Mouse (Mus musculus): Measurements from ENCODE around the gene Stra8. TPM values are rescaled to one million over a fixed set of nuclear protein-coding genes. Genes with fewer than 3 reads are reported as not detected.
A peak's percentile ranks its signal among the peaks of the same experiment; 100 is the strongest.

The Stra8 gene
- total RNA-seq (2021) = not detected

DNA sequence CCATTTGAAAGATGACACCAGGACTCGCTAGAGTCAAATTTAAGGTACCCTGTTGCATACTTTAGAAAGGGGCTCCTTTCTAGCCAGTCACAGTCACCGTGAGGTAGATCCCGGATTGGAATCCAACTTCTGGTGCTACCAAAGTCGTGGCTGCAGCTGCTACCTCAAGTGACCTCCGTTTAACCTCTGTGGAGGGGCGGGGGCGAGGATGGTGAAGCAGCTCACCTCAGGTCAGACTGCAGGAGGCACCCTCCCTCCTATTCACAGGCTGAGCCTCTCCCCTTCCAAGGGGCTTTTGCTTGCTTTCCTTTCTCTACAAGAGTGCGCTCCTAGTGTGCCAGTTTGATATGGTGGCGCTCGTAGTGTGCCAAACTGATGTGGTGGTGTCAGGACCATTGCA lies at the start of gene Stra8:
Gene Stra8 (plus strand): TSS at position 208 of the 400 bp plus-strand sequence.
- no peak for DNase-seq
- intact Hi-C loops (cut with DNase I) = loop anchor here (5.0 kb wide), 1 partner anchor 158 kb away; no protein-coding TSS in a partner anchor

- no peak for DNase-seq
- intact Hi-C loops (cut with DNase I) = no loop called here
Measured at GRCm38 (mm10) chr6:34870724-34871123, 49.2 kb upstream of the Stra8 start.

DNA sequence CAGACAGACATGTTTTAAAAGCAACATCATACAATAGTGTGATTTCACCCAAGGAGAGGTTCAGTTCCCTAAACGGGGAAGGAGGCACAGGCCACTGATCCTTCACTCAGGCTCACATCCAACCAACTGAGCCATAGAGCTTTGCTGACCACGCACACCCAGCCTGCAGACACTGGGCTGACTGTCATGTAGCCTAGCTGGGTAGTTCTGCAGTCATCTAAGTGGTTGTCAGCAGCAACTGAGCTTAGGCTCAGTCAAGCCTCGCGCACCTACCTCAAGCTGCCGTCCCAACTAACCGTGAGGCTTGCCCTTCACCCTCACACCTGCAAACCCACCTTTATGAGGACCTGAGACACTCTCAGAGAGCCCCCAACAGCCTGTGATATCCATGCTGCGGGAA lies 48.0 kb upstream of the Stra8 start:
- intact Hi-C loops (cut with DNase I) = no loop called here
- no peak for DNase-seq

GRCm38 (mm10) chr6:34872871-34873270 lies 47.1 kb upstream of the Stra8 start:
- intact Hi-C loops (cut with DNase I) = no loop called here
- no peak for DNase-seq

DNA sequence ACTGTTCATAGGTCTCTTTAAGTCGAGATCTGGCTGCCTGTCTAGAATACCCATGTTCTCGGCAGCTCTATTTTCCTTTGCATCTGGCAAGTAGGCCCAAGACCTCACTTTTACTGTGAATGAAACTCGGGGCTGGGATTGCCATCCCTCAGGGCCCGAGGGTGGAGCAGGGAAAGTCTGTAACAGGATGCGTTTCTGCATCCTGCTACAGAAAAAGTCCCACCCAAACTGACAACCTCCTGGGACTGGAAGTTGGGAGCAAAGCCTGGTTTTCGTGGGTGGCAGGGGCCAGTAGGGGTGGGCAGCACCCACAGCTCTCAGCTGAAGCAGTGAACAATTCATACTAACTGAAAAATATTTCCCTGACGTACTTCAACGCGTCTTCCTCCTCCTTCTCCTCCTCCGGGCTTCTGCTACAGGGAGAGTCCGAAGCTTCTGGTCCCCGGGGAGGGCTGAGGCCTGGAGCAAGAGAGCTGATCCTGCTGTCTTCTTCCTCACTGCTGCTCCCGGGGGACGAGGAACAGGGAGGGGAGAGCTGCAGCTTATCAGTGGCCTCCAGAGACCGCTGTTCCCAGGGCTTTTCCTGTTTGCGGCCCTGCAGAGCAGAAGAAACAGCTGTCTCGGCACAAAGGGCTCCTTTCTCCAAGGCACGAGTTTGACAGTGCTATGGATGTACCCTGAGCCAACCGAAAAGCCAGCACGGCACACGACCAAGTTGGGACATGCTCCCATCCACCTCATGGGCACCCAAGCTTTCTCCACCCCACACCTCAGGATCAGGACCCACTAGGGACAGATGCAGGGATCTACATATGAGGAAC lies 45.7 kb upstream of the Stra8 start:
- peak; percentile 82 to 85 for DNase-seq
- intact Hi-C loops (cut with DNase I) = no loop called here

DNA sequence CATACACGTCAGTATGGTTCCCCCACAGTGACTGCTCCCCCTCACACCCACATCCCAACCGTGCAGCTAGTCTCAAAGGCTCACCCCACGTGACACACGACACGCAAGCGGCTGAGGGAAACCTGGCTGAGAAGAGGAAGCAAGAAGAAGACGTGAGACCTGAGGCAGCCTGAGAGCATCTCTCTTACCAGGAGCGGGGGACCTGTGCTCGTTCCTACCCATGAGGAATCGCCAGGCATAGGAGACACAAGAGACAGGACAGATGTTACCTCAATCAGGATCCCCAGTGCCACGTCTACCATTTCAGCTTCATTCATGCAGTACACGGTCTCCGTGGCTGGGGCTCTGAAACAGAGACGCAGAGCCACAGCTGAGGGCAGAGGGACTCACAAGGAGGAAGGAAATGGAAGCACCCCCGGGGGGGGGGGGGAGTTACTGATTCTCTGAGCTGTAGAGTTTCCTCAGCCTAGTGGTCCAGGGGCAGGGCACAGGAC lies 44.6 kb upstream of the Stra8 start:
- intact Hi-C loops (cut with DNase I) = loop anchor here (5.0 kb wide), 2 partner anchors 278 to 363 kb away; partner anchors contain the start of gene Cald1
- DNase-seq = no peak

DNA sequence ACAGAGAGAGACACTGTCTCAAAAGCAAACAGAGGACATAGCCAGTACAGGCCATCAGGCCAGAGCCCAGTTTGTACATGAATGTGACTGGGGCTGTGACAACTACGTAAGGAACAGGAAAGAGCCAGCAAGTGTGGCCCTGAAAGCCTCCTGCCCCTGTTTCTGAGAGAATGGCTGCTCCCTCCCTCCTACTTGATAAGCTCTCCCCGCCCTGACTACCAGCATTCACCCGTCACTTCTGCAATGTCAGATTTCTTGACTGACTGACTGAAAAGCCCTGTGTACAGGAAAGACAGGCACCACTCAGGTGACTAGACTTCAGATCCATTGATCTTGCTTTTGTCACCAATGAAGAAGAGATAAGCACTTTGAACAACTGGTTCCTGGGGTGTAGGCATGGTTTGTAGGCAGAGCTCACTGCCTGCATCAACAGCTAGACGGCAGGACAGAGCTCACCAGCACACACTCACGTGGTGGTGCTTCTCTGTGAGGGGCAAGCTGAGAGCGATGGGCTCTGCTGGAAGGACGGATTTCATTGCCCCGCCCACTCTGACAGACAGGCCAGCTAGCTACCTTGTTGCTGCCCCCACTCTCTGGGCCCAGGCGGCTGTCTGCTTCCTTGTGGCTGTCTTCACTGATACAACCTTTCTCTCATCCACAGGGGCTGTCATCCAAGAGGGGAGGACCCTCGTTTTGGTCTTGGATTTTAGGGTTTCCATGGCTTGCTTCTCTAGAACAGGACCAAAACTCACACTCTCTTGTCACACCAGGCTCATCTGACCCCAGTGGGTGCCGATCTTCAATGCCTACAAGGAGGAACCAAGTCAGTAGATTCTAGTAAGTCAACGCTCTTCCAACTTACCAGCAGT lies 43.8 kb upstream of the Stra8 start:
- no peak for DNase-seq
- intact Hi-C loops (cut with DNase I) = loop anchor here (5.0 kb wide), 2 partner anchors 279 to 364 kb away; partner anchors contain the start of gene Cald1

DNA sequence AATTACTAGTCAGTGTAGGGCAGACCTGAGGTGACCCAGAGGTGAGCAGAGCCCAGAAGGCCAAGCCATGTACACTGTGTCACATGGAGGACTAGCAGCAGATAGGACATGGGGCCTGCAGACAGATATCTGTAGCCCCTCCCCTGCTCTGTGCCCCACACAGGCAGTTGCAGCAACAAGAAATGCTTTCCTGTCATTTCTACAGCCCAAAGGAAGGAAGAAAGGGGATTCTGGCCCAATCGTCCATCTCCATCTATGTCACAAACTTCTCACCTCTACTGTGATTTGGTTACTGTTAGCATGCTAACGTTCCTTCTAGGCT lies 43.2 kb upstream of the Stra8 start:
- intact Hi-C loops (cut with DNase I) = loop anchor here (1.0 to 5.0 kb wide), 3 partner anchors 11 to 364 kb away; partner anchors contain the start of gene Cald1
- no peak for DNase-seq

- intact Hi-C loops (cut with DNase I) = loop anchor here (1.0 to 5.0 kb wide), 5 partner anchors 12 to 365 kb away; partner anchors contain the start of genes Agbl3 and Cald1
Measured at GRCm38 (mm10) chr6:34877509-34878321, 42.2 kb upstream of the Stra8 start, which contains the start of gene Cyren. Gene Cyren (minus strand): TSS chr6:34878060.

DNA sequence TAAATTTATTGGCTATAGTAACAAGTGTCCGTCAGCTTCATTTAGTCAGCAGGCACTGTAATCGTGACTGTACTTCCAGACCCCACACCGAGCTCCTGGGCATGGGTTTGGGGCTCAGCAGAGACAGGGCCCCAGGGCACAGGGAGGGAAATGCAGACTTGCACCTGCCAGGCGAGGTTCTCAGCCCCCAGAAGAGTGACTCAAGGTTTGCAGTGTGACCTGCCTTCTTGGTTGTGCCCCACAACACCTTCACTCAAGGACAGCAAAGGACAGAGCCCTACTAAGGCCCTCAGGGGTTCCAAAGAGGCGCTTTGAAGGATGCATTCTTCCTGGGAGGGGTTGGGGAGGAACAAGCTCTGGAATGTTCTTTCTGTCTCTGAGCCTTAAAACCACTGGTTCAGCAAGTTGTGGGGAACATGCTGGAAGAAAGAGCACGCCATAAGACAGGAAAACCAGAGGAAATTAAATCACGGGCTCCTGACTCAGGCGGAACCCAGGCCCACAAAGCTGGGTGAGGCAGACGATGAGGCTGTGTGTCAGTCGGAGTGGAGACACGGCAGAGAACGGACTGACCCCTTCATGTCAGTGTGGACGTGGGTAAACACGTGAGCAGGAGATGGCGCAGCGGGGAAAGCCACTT lies 40.7 kb upstream of the Stra8 start:
- intact Hi-C loops (cut with DNase I) = loop anchor here (2.0 to 5.0 kb wide), 3 partner anchors 48 to 367 kb away; partner anchors contain the start of gene Cald1
- DNase-seq = no peak

More at GRCm38 (mm10) chr6:34877509-34878321, 42.2 kb upstream of the Stra8 start, which contains the start of gene Cyren:
- peak; percentile 96 for DNase-seq

- intact Hi-C loops (cut with DNase I) = loop anchor here (2.0 to 5.0 kb wide), 3 partner anchors 47 to 368 kb away; partner anchors contain the start of gene Cald1
- no peak for DNase-seq
Measured at GRCm38 (mm10) chr6:34879911-34880475, 40.0 kb upstream of the Stra8 start.

DNA sequence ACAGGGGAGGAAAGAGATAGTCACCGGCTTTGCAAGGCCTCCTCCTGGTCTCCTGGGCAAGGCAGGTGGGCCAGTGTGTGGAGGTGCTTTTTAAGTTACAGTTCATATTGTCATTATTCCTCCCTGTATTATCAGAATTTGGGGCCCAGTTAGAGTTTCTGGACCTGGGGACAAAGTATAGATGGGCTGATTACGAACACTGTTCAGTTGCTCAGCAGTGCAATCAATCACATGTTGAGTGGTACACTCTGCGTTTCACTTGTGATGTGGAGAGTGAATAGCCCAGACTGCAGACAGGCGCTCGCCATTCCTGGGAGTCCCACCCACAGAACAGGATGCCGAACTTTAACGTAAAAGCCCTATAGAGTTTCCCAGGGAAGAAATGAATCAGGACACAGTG lies 35.2 kb upstream of the Stra8 start:
- intact Hi-C loops (cut with DNase I) = no loop called here

GRCm38 (mm10) chr6:34887131-34887850 lies 32.7 kb upstream of the Stra8 start:
- intact Hi-C loops (cut with DNase I) = no loop called here

More for the DNA sequence above, 35.2 kb upstream of the Stra8 start:
- DNase-seq = no peak

DNA sequence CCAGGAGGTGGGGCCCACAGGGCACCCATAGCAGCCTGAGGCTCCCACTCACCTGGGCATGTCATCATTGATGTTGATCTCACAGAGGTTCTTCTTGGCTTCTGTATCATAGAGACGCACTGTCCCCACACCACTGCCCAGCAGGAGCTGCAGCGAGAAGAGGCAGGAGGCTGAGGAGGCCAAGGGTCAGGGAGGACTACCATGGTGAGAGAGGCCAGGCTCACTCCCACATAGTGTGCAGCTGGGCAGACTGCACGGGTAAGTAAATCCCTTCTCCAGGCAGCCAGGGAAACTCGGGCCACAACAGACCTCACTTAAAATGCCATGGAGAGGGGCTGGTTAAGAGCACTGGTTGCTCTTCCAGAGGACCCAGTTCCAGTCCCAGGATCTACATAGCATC lies 30.8 kb upstream of the Stra8 start:
- intact Hi-C loops (cut with DNase I) = no loop called here
- no peak for DNase-seq

More at GRCm38 (mm10) chr6:34887131-34887850, 32.7 kb upstream of the Stra8 start:
- no peak for DNase-seq

GRCm38 (mm10) chr6:34895569-34895968 lies 24.4 kb upstream of the Stra8 start:
- intact Hi-C loops (cut with DNase I) = no loop called here
- DNase-seq = no peak

DNA sequence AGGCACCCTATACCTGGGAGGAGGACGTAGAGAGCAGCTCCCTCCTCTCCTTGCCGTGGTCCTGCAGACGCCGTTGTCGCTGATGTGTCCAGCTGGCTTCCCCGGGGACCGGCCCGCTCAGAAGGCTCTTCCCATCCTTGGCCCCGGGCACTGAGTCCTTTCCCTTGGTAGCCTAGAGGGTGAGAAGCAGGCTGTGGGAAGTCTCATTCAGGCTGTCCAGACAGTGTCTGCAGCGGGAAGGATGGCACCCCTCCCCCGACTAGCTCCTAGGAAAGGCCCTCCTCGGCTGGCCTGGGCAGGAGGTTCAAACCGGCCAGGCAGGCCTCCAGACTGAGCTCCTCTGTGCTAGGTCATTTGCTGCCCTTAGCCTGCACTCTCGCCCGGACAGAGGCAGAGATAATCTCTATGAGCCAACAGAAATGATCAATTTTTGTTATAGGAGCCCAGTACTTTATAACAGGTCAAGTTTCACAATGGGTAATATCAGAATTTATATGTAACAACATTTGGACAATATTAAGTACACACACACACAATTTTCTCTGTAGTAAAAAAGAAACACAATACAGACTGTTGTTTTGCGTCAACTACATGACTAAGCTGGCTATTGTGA lies 23.7 kb upstream of the Stra8 start:
- DNase-seq = no peak

GRCm38 (mm10) chr6:34899127-34899526 lies 20.8 kb upstream of the Stra8 start:
- intact Hi-C loops (cut with DNase I) = no loop called here
- peak in 1 of 2 experiments; percentile 52 for DNase-seq

More for the DNA sequence above, 23.7 kb upstream of the Stra8 start:
- intact Hi-C loops (cut with DNase I) = no loop called here

DNA sequence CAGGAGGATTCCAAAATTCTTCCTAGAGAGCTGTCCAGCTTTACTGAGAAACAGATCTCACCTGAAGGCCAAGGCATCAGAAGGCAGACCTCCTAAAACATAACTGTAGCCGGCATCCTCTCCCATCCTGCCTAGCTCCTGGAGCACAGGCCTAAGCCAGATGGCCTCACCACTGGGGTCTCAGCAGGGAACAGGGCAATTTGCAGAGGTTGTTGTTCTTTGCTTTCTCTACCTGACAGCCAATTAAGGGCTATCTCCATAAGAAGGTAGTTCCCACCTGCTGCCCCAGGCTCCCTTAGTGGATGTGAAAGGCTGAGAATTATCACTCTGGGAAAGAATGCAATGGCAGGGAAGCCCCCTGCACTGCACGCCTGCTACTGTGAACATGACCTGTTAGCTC lies 19.0 kb upstream of the Stra8 start:
- intact Hi-C loops (cut with DNase I) = no loop called here
- no peak for DNase-seq

Measured in heart, postnatal 10 days (tissue).